Mouse (Mus musculus) hindbrain, embryonic 10.5 days (tissue): Measurements from ENCODE around the gene Cept1. TPM values are rescaled to one million over a fixed set of nuclear protein-coding genes. Genes with fewer than 3 reads are reported as not detected.

Experiments
- DNase-seq: peaks from one replicate; pipeline ENCODE4 v3.0.0-alpha.2; 2017; ENCODE audit warnings: low spot score
- H3K27ac ChIP-seq: fragments of 300-500 bp; sonication (generic); 2 replicates; pipeline ENCODE4 v1.5.1; 2016; ENCODE audit warnings: mild to moderate bottlenecking, moderate library complexity
- H3K27me3 ChIP-seq: fragments of 300-500 bp; sonication (generic); 2 replicates; pipeline ENCODE4 v1.6.1; 2016; ENCODE audit warnings: mild to moderate bottlenecking; ENCODE audit not compliant: poor library complexity, insufficient read depth, severe bottlenecking
- H3K36me3 ChIP-seq: fragments of 300-500 bp; sonication (generic); 2 replicates; pipeline ENCODE4 v1.6.1; 2016; ENCODE audit warnings: mild to moderate bottlenecking, moderate library complexity
- H3K4me1 ChIP-seq: fragments of 300-500 bp; sonication (generic); replicated peaks from 2 replicates; pipeline ENCODE4 v1.6.1; 2016; ENCODE audit warnings: mild to moderate bottlenecking
- H3K4me3 ChIP-seq: fragments of 300-500 bp; sonication (generic); 2 replicates; pipeline ENCODE4 v1.5.1; 2016; ENCODE audit warnings: mild to moderate bottlenecking, moderate library complexity
- H3K9me3 ChIP-seq: fragments of 300-500 bp; sonication (generic); 2 replicates; pipeline ENCODE4 v1.6.1; 2016; ENCODE audit warnings: mild to moderate bottlenecking, moderate library complexity
- WGBS: fragments of 180-500 bp; shearing (Covaris S2); methylation state at CpG from one replicate; pipeline ENCODE4 v1.1.7; 2016; 5-methylcytosine and 5-hydroxymethylcytosine counted together
- polyA plus RNA-seq: library from polyadenylated mRNA; unstranded; fragments of >200 nt; fragmentation: Nextera tagmentation; extraction: Ambion mirVana; gene quantifications from 2 replicates; pipeline ENCODE4 v1.2.1, GENCODE M21; 2016

Cept1 gene
- polyA plus RNA-seq, 1 experiment from 2014 or later, result 33.1 TPM

DNA sequence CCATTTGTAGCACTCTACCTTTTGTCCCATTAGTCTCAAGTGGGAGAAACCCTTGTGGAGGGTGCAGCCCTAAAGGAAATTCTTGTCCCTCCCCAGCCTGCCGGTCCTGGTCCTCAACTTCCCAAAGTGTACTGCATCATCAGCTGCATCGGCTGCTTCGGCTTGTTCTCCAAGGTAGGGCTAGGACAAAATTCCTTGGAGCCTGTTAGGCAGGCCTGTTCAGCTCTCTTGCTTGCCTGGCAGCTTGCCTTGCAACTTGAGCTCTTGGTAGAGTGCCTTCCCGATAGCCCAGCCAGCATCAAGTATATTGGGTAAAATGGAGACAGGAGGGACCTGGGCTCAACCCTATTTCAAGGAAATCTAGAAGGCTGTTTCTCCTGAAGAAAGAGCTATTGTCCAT lies 57.4 kb downstream of the Cept1 start:
- Histone ChIP-seq H3K4me3 (no peak overlapping the region), H3K27ac (no peak overlapping the region), H3K9me3 (no peaks in the 10 kb centered on the region), H3K27me3 (no peaks in the 10 kb centered on the region), H3K36me3 (no peaks in the 10 kb centered on the region), H3K4me1 (no peaks in the 10 kb centered on the region)
- DNase-seq, result no peak
- WGBS, result 91% methylated on average over 4 of the region's 4 CpGs

DNA sequence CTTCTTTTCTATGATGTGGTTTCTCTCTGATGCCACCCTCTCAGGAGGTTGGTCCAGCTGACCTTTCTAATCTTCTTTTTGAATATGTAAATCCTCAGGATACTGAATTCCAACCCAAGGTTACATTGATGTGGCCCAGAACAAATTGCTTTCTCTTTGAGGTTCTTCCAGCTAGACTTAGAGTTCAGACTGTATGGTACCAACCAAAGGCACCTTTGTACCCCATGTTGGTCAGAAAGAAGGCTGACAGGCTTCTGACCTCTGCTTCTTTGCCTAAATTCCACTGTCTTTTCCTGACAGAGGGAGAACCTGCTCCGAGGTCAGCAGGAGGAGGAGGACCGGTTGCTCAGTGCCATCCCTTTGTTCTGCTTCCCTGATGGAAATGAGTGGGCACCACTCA lies 60.1 kb downstream of the Cept1 start:
- Histone ChIP-seq H3K27me3 (peaks cover 11% of the 10 kb centered on the region), H3K4me3 (no peak overlapping the region), H3K9me3 (no peaks in the 10 kb centered on the region), H3K27ac (no peak overlapping the region), H3K36me3 (no peaks in the 10 kb centered on the region), H3K4me1 (peaks cover 5% of the 10 kb centered on the region)
- DNase-seq, result no peak
- WGBS, result 71% methylated on average over 2 of the region's 2 CpGs

DNA sequence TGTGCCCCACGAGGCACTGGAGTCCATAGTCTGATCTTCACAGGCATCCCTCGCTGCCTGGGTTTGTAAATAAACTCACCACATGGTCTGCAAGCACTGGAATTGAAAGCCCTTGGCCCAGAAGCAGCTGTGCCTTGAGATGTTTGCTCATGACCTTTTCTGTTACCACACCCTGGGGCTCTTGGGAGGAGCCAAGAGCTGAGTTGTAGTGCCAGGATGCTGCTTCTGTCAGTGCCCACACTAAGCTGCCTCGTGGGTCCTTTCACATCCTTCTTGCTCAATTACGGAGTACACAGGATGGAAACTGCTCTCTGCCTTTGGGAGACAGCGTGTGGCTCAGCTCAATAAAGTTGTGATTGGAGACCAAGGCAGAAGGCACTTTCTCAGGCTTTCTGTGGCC lies 61.8 kb downstream of the Cept1 start:
- WGBS, result 82% methylated on average over 5 of the region's 5 CpGs
- H3K36me3 ChIP-seq, result no peaks in the 10 kb centered on the region
- no peak for DNase-seq
- H3K9me3 ChIP-seq, result no peaks in the 10 kb centered on the region
- no peak overlapping the region for H3K4me3 ChIP-seq
- peaks cover 24% of the 10 kb centered on the region for H3K27me3 ChIP-seq
- H3K27ac ChIP-seq, result no peak overlapping the region
- peaks cover 11% of the 10 kb centered on the region for H3K4me1 ChIP-seq

DNA sequence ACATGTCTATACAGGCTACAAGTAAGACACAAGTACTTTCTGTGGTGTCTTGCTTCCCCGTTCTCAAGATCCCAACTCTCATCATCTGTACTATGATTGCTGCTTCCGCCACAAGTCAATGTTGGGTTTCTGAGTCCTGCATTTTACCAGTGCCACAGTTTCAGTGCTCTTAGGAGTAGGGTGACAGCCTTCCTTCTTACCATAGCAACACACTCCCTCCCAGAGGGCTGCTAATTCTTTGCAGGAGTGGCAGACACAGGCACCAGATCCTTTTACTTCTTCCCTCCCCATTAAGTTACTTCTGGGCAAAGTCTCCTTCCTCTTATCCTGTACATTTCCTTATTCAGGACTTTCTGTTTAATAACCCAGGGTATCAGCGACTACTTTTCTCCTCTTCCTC lies 62.7 kb downstream of the Cept1 start:
- H3K36me3 ChIP-seq, result no peaks in the 10 kb centered on the region
- H3K9me3 ChIP-seq, result no peaks in the 10 kb centered on the region
- peaks cover 11% of the 10 kb centered on the region for H3K4me1 ChIP-seq
- 90% methylated on average over 3 of the region's 3 CpGs for WGBS
- no peak overlapping the region for H3K4me3 ChIP-seq
- no peak overlapping the region for H3K27ac ChIP-seq
- no peak for DNase-seq
- H3K27me3 ChIP-seq, result peaks cover 24% of the 10 kb centered on the region

DNA sequence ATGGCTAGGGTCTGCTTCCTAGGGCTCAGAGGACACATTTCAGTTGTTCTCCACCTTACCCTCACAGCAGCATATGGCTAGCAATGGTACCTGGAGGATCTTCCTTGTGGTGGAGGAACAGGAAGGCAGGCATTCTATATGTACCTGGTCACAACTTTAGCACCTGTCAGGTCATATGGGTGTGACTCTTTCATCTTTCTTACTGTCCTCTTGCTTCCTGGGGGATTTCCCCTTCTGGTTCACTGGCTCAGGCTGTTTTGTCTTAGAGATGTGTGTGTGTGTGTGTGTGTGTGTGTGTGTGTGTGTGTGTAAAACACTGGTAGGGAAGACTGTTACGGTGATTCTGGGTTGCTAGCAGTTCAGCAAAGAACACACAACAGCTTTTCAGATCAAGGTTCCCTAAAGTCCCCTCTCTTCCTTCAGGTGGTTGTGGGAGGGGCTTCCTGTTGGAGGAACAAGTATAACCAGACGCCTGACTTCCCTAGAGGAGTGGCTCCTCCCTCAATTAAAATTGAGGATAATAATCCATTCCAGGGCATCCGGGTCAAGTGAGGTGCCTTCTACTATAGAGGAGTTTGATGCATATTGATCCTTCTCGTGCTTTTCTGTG lies 63.7 kb downstream of the Cept1 start:
- no peak for DNase-seq
- H3K9me3 ChIP-seq, result no peaks in the 10 kb centered on the region
- WGBS, result 80% methylated on average over 4 of the region's 4 CpGs
- H3K36me3 ChIP-seq, result no peaks in the 10 kb centered on the region
- peaks cover 11% of the 10 kb centered on the region for H3K4me1 ChIP-seq
- H3K27ac ChIP-seq, result no peak overlapping the region
- H3K4me3 ChIP-seq, result no peak overlapping the region
- H3K27me3 ChIP-seq, result peaks cover 24% of the 10 kb centered on the region

DNA sequence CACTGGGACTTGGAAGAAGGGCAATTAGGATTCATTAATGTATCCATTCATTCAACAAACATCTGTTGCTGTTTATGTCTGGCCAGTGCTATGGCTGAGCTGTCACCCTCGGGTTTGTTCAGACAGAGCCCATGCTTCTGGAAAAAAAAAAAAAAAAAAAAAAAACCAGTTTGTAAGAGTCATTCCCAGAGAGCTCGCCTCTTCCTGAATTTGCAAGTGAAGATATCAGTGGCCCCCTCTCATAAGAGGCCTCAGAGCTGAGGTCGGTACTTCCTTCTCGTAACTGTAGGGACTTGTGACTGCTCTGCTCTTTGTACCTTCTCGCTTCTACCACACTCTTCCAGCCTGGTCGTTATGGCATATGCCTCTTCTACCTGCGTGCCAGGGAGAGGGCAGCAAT lies 64.3 kb downstream of the Cept1 start:
- no peak for DNase-seq
- 70% methylated on average over 7 of the region's 7 CpGs for WGBS
- H3K4me1 ChIP-seq, result peaks cover 11% of the 10 kb centered on the region
- H3K9me3 ChIP-seq, result no peaks in the 10 kb centered on the region
- no peak overlapping the region for H3K4me3 ChIP-seq
- H3K27ac ChIP-seq, result no peak overlapping the region
- peaks cover 24% of the 10 kb centered on the region for H3K27me3 ChIP-seq
- no peaks in the 10 kb centered on the region for H3K36me3 ChIP-seq

DNA sequence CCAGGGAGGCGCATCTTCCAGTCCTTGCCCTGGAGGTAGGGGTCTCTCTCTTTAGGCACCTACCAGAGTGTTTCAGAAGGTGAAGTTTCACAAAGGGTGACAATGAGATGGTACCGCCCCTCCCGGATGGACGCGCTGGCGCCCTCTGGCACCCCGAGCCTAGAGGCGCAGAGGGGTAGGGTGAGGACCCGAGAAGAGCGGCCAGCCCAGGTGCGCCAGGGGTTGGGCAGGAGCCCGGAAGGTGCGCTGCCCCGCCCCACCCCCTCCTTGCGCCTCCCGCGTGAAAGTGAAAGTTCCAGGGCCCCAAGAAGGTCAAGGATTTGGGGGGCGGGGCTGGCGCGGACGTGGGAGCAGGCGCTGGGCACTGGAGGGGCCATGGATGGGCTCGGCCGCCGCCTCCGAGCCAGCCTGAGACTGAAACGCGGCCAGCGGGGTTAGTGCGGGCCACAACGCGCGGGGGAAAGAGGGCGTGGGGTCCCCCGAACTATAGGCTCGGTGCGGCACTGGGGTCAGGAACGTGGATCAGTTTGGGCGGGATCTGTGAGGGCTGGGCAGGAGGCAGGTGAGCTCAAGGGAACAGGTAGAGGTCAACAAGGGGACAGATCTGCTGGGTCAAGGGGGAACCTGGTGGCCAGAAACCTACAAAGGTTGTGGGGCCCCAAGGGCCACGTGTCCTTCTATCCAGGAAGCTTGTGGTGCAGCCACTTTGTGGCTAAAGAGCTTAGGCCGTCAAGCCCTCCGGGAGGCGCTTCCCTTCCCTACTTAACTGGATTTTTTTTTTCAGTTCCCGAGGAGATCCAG lies 65.1 kb downstream of the Cept1 start, which contains the start of gene Dennd2d:
Dennd2d (plus strand) TSS at position 125 of the 801 bp plus-strand sequence.
- no peaks in the 10 kb centered on the region for H3K9me3 ChIP-seq
- DNase-seq, result peak; percentile 32

DNA sequence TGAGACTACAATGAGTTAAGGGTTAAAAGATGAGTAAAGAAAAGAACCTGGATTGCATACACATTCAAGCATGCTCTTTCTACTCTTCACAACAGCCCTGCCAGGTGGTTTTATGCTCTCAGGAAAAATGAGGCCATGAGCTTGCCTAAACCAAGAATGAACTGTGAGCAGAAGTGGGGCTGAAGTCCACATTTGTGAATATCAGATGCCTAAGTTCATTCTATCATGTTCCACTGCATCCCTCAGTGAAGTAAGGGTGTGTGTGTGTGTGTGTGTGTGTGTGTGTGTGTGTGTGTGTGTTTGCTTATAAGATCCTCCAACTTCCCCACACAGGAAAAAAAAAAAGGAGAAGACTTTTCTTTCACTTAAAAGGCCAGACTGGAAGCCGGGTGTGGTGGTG lies 70.7 kb downstream of the Cept1 start:
- 91% methylated on average over 1 of the region's 1 CpGs for WGBS
- DNase-seq, result no peak

More for the DNA sequence above, 65.1 kb downstream of the Cept1 start, which contains the start of gene Dennd2d:
- Histone ChIP-seq H3K27ac (peak within 1 kb of the TSS; percentile 81), H3K36me3 (no peaks in the 10 kb centered on the region), H3K4me3 (peak within 1 kb of the TSS; percentile 72), H3K4me1 (peaks cover 11% of the 10 kb centered on the region), H3K27me3 (peaks cover 24% of the 10 kb centered on the region)
- WGBS, result 2% methylated on average over 44 of the region's 44 CpGs

DNA sequence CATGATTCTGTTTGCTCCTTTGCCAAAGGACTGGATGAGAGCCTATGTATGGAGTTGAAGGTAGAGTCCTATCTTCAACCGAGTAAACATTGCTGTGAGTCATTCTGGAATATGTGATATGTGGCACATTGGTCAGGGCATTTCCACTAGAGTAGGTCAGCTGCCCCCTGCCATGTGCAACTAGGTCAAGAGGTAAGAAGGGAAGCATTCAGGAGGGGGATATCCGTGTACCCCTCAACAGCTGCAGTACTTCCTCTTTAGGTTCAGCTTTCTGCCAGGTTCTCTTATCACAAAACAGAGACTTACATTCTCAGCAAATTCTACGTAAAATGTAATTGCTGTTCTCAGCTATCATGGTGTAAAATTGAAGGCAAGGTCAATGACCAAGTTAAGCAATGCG lies 73.4 kb downstream of the Cept1 start:
- no peaks in the 10 kb centered on the region for H3K27me3 ChIP-seq
- 89% methylated on average over 4 of the region's 4 CpGs for WGBS
- no peak for DNase-seq
- no peaks in the 10 kb centered on the region for H3K4me1 ChIP-seq
- no peak overlapping the region for H3K4me3 ChIP-seq
- H3K27ac ChIP-seq, result no peak overlapping the region
- H3K9me3 ChIP-seq, result no peaks in the 10 kb centered on the region
- H3K36me3 ChIP-seq, result no peaks in the 10 kb centered on the region

More for the DNA sequence above, 70.7 kb downstream of the Cept1 start:
- Histone ChIP-seq H3K4me1 (no peaks in the 10 kb centered on the region), H3K27me3 (peaks cover 6% of the 10 kb centered on the region), H3K9me3 (no peaks in the 10 kb centered on the region), H3K36me3 (no peaks in the 10 kb centered on the region), H3K27ac (no peak overlapping the region), H3K4me3 (no peak overlapping the region)

DNA sequence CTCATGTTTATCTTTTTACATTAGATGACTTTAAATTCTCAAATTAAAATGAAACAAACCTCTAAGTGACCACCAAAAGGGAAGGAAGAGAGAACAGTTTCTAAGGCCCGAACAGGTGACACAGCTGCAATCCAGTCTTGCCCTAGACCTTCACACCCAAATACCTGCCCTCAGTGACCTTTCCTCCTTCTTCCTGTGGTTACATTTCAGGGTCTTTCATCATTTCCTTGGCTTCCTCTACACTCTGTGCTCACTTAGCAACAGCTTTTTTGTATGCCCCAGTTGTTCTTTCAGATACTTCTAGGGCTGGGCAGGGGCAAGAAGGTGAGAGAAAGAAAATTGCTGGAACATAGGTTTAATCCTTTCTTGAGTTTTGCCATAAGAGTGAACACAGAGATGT lies 82.9 kb downstream of the Cept1 start:
- Histone ChIP-seq H3K27ac (no peak overlapping the region), H3K36me3 (no peaks in the 10 kb centered on the region), H3K27me3 (no peaks in the 10 kb centered on the region), H3K4me1 (no peaks in the 10 kb centered on the region), H3K4me3 (no peak overlapping the region), H3K9me3 (no peaks in the 10 kb centered on the region)
- 81% methylated on average over 1 of the region's 1 CpGs for WGBS
- DNase-seq, result no peak

DNA sequence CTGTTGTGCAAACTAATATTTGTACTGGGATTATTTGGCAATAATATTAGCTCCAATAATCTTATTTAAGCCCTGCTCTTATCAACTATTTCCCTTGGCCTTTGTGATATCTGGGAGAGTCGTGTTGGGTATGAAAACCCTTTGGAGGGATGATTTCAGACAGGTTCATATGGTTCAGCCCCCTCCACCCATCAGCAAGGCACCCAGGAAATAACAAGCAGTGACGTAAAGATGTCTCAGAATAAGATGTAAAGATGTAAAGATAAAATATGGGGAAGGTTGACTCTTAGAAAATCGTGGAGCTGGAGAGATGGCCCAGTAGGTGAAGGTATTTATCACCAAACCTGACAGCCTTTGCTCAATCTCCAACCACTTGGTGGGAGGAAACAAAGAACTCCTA lies 85.1 kb downstream of the Cept1 start:
- Histone ChIP-seq H3K4me3 (no peak overlapping the region), H3K27me3 (no peaks in the 10 kb centered on the region), H3K27ac (no peak overlapping the region), H3K36me3 (no peaks in the 10 kb centered on the region), H3K4me1 (no peaks in the 10 kb centered on the region), H3K9me3 (no peaks in the 10 kb centered on the region)
- no peak for DNase-seq
- WGBS, result 68% methylated on average over 3 of the region's 3 CpGs

DNA sequence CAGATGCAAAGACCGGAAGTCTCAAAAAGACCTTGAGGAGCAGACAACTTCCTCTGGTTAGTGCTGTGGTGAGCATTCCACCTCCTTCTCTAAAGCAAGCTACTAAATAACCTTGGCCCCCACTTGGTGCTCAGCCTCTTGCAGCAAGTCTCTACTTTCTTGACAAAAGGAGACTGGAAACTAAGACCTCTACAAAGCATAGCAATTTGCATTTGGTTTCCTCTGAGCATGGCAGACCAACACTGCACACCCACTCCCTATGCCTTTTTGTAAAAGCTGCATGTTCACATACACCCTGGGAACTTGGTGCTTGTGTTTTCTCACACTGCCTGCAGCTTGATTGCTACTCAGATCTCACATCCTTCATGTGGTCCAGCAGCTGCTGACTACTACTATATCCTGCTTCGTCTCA lies 85.5 kb downstream of the Cept1 start:
- WGBS, result 94% methylated on average over 2 of the region's 2 CpGs
- no peaks in the 10 kb centered on the region for H3K27me3 ChIP-seq

DNA sequence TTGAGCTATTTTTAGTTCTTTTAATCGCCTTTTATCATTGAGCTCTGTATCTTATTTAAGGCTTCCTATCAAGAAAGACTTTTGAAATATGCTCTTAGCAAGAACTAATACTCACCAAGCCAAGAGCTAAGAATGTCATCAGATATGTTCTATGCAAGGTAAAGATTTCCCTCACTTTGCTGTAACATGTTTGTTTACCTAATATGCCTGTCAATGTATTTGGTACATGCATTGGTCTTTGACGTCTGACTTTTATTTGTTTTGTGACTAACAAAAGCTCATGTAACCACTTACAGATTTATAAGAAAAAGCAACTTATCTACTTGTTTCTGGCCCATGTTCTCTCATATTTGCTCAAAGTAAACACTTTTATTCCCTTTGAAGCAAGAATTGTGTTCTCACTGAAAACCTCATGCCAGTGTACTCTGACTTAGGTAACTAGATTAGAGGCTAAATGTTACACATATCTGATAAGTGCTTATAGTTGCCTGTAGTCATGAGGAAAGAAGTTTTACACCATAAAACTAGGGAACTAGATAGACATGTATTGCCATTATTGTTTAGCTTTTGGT lies 90.2 kb downstream of the Cept1 start:
- WGBS, result 79% methylated on average over 2 of the region's 2 CpGs
- H3K4me1 ChIP-seq, result no peaks in the 10 kb centered on the region
- H3K4me3 ChIP-seq, result no peak overlapping the region
- DNase-seq, result no peak
- H3K27ac ChIP-seq, result no peak overlapping the region
- no peaks in the 10 kb centered on the region for H3K27me3 ChIP-seq
- H3K9me3 ChIP-seq, result no peaks in the 10 kb centered on the region
- H3K36me3 ChIP-seq, result no peaks in the 10 kb centered on the region

More for the DNA sequence above, 85.5 kb downstream of the Cept1 start:
- Histone ChIP-seq H3K36me3 (no peaks in the 10 kb centered on the region), H3K4me3 (no peak overlapping the region), H3K27ac (no peak overlapping the region), H3K9me3 (no peaks in the 10 kb centered on the region), H3K4me1 (no peaks in the 10 kb centered on the region)
- DNase-seq, result no peak
